Mouse (Mus musculus) liver, embryonic 14.5 days (tissue): ENCODE results near the gene Fam168a.
A peak's percentile ranks its signal among the peaks of the same experiment; 100 is the strongest.

Experiments used
- CTCF ChIP-seq: IDR thresholded peaks from 2 replicates; pipeline ENCODE4 v1.5.1; 2016; ENCODE audit warnings: antibody characterized with exemption, low read depth, control low read depth
- EP300 ChIP-seq: IDR thresholded peaks from 2 replicates; pipeline ENCODE4 v1.6.1; 2016; ENCODE audit warnings: antibody characterized with exemption, low read depth

DNA sequence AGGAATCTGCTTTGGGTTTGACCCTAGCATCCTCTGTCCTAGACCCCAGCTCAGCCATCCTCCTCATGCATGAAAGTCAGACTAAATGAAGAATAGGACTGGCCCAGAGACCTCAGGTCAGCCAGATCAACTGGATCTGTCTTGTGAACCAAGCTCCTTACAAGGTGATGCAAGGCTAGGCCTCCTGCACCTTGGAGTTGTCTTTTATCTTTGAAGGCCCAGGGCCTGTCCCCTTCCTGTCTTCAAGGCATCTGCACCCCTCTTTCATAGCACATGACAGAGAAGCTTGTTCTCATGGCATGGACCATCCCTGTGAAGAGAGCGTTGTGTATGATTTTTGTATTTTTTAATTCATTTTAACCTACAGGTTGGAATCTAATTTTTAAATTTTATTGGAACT, 134.5 kb downstream of the Fam168a start:
- no peak for TF ChIP-seq CTCF
- TF ChIP-seq EP300 = 0 out of 2 replicates have a peak, but pooled peaks have one; percentile 39
